Mouse (Mus musculus) midbrain, postnatal 0 days (tissue): ENCODE results near the gene Elk3. TPM values are rescaled to one million over a fixed set of nuclear protein-coding genes. Genes with fewer than 3 reads are reported as not detected.

ENCODE experiments used
- ATAC-seq: fragments of 200-750 bp; cut with Nextera tagmentation; 2 replicates; pipeline ENCODE4 v1.8.0; 2017; ENCODE audit warnings: moderate number of reproducible peaks, mild to moderate bottlenecking, moderate TSS enrichment, moderate library complexity; ENCODE audit not compliant: low FRiP score
- DNase-seq: peaks from one replicate; pipeline ENCODE4 v3.0.0-alpha.2; 2015; ENCODE audit warnings: low spot score
- H3K27ac ChIP-seq: fragments of 300-500 bp; sonication (generic); 2 replicates; pipeline ENCODE4 v1.5.1; 2014; ENCODE audit warnings: low read depth, mild to moderate bottlenecking, low read length, mixed read lengths
- H3K27me3 ChIP-seq: fragments of 300-500 bp; sonication (generic); 2 replicates; pipeline ENCODE4 v1.6.1; 2014; ENCODE audit warnings: low read length, control low read depth, mixed read lengths; ENCODE audit not compliant: insufficient read depth
- H3K36me3 ChIP-seq: fragments of 300-500 bp; sonication (generic); 2 replicates; pipeline ENCODE4 v1.6.1; 2014; ENCODE audit warnings: low read length, control low read depth, mixed read lengths; ENCODE audit not compliant: insufficient read depth
- H3K4me1 ChIP-seq: fragments of 300-500 bp; sonication (generic); 2 replicates; pipeline ENCODE4 v1.6.1; 2014; ENCODE audit warnings: mild to moderate bottlenecking, control low read depth, antibody characterized with exemption, low read length, mixed read lengths; ENCODE audit not compliant: insufficient read depth
- H3K4me2 ChIP-seq: fragments of 300-500 bp; sonication (generic); 2 replicates; pipeline ENCODE4 v1.6.1; 2014; ENCODE audit warnings: low read depth, mild to moderate bottlenecking, low read length, mixed read lengths; ENCODE audit not compliant: poor library complexity, severe bottlenecking
- H3K4me3 ChIP-seq: fragments of 300-500 bp; sonication (generic); 2 replicates; pipeline ENCODE4 v1.5.1; 2014; ENCODE audit warnings: low read depth, mild to moderate bottlenecking, low read length, moderate library complexity
- H3K9ac ChIP-seq: fragments of 300-500 bp; sonication (generic); replicated peaks from 2 replicates; pipeline ENCODE4 v1.6.1; 2014; ENCODE audit warnings: mild to moderate bottlenecking, low read length, moderate library complexity, mixed read lengths; ENCODE audit not compliant: poor library complexity, severe bottlenecking
- H3K9me3 ChIP-seq: fragments of 300-500 bp; sonication (generic); 2 replicates; pipeline ENCODE4 v1.6.1; 2016; ENCODE audit warnings: low read length, control low read depth
- CTCF ChIP-seq: IDR thresholded peaks from 2 replicates; pipeline ENCODE4 v1.5.1; 2016; ENCODE audit warnings: antibody characterized with exemption, mild to moderate bottlenecking
- WGBS: fragments of 180-500 bp; shearing (Covaris S2); extraction: QIAGEN DNeasy Blood & Tissue Kit; methylation state at CpG from one replicate; pipeline ENCODE4 v1.1.7; 2014; 5-methylcytosine and 5-hydroxymethylcytosine counted together
- polyA plus RNA-seq: library from polyadenylated mRNA; unstranded; fragments of >200 nt; fragmentation: Nextera tagmentation; extraction: Ambion mirVana; gene quantifications from 2 replicates; pipeline ENCODE4 v1.2.1, GENCODE M21; 2015
- total RNA-seq: library from RNA; depleted of rRNA; stranded (reverse); fragments of >200 nt; gene quantifications from 2 replicates; pipeline ENCODE4 v1.2.3, GENCODE M21; 2014

Elk3 gene
- total and polyA plus RNA-seq, 2 experiments from 2014 or later, result 6.2 to 6.9 TPM

DNA sequence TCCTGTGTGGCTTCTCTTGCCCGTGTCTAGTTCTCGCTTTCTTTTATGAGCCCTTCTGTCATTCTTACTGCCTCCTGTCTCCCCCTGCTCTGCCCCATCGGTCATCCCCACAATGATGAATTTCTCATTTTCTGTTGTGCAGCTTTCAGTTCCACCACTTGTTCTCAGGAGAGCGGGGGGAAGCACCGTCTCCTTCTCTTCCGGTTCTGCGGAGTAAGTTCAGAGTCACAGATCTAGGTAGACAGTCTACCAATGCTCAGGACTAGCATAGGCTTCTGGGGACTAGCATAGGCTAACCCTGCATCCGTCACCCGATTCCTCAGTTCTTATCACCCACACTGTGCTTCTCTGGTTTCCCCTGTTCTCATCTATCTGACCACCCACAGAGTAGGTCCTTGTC, 45.2 kb upstream of the Elk3 start:
- Histone ChIP-seq H3K36me3 (no peaks in the 10 kb centered on the region), H3K27me3 (no peaks in the 10 kb centered on the region), H3K4me1 (no peaks in the 10 kb centered on the region; the same call in 1 of the 2 replicates), H3K9me3 (no peaks in the 10 kb centered on the region), H3K4me2 (no peak overlapping the region), H3K4me3 (no peak overlapping the region), H3K27ac (no peak overlapping the region), H3K9ac (no peak overlapping the region)
- WGBS, result 90% methylated on average over 9 of the region's 9 CpGs
- no peak for TF ChIP-seq CTCF
- ATAC-seq (no peak), DNase-seq (no peak)

DNA sequence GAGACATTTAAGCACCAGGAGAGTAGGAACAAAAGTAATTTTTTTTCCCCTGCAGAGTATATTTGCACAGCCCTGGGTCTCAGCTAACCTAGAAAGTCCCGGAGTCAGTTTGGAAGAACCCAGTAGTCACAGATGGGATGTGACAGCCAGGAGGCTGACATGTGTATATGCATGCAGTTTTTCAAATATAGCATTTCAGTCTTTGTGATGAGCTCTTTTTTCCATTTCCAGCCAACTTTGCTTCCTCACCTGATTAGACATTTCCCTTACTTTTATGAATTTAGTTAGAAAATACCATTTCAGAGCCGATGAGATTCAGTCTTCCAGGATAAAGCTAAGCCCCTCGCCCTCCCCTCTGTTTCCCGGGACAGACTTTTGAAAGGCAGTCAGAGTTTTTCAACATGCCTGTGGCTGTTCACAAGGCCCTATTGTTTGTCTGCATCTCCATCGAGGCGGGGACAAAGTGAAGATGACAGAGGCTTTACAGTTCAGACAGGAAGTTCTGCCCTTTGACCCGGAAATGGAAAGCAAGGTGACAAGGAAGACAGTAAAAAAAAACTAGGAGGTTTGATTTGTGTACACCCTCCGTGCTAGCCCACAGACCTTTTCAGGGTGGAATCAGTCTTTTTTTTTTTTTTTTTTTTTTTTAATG, 44.5 kb upstream of the Elk3 start:
- no peak for DNase-seq
- Histone ChIP-seq H3K4me1 (no peaks in the 10 kb centered on the region; the same call in 1 of the 2 replicates), H3K27ac (no peak overlapping the region), H3K9ac (no peak overlapping the region), H3K4me2 (no peak overlapping the region), H3K4me3 (no peak overlapping the region), H3K27me3 (no peaks in the 10 kb centered on the region), H3K36me3 (no peaks in the 10 kb centered on the region), H3K9me3 (no peaks in the 10 kb centered on the region)
- TF ChIP-seq CTCF, result no peak
- no peak for ATAC-seq
- WGBS, result 43% methylated on average over 8 of the region's 8 CpGs

DNA sequence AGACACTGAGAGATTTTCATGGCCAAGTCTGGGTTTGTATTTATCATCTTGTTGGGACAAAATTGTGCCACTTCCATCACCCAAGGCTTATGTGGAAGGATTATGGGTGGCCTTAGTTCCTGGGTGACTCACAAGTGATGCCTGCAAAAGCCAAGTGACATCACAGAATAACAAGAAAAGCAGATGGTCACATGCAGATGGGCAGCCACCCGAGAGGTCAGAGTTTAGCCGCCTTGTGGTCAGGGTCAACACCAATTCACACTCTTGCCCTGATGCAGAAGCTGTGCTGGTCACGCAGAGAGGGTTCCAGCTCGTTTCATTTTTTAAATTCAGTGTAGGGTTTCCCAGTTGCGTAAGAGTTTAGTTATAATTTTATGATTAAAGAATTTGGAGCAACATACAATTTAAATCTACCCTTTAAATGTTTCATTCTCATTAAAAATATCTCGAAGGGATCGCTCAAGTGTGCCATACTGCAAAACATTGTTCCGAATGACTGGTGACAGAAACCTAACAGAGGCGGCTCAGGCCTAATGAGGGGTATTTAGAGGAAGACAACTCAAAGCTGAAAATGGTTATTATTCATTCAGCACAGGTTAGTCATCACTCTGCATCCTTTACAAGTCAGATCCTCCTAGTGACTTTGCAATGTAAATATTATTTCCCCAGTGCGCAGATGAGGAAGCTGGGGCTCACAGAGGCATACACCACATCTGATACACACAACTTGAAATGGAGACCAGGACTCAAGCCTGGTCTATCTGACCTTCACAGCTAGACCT, 42.8 kb upstream of the Elk3 start:
- 84% methylated on average over 10 of the region's 10 CpGs for WGBS

DNA sequence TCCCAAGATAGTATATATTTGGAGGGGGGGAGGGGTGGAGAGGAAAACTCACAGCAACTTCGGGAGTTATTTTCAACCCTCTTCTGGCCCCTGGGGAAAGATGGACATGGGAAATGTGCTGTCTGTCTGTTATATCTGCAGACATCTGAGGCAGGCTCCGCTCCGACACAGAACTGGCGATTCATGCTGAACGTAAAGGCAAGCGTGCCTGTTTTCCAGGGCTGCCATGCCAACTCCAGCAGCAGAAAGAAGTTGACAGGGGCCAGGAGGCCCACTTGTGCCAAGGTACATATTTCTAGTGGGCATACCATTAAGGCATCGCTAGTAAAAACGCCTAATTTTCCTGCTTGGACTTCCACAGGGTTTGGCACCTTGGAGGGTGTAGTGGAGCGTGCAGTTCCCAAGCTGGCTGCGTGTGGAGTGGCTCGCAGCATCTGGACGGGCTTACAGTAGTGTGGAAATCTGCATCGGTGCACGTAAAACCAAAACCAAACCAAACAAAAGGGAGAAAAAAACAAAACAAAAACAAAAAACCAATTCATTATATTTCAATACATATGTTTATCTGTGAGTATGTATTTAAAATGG, 37.1 kb upstream of the Elk3 start:
- no peak for ATAC-seq
- no peak for TF ChIP-seq CTCF
- Histone ChIP-seq H3K4me3 (no peak overlapping the region), H3K9ac (no peak overlapping the region), H3K27me3 (no peaks in the 10 kb centered on the region), H3K27ac (no peak overlapping the region), H3K36me3 (no peaks in the 10 kb centered on the region), H3K4me2 (no peak overlapping the region), H3K9me3 (no peaks in the 10 kb centered on the region), H3K4me1 (no peaks in the 10 kb centered on the region; the same call in 1 of the 2 replicates)
- DNase-seq, result no peak
- 70% methylated on average over 14 of the region's 14 CpGs for WGBS

More for the DNA sequence above, 42.8 kb upstream of the Elk3 start:
- no peak overlapping the region for H3K9ac ChIP-seq
- H3K4me2 ChIP-seq, result no peak overlapping the region
- no peak overlapping the region for H3K4me3 ChIP-seq
- no peak for DNase-seq
- no peak overlapping the region for H3K27ac ChIP-seq
- ATAC-seq, result no peak
- no peaks in the 10 kb centered on the region for H3K27me3 ChIP-seq
- TF ChIP-seq CTCF, result no peak
- H3K9me3 ChIP-seq, result no peaks in the 10 kb centered on the region
- no peaks in the 10 kb centered on the region for H3K36me3 ChIP-seq
- no peaks in the 10 kb centered on the region for H3K4me1 ChIP-seq

DNA sequence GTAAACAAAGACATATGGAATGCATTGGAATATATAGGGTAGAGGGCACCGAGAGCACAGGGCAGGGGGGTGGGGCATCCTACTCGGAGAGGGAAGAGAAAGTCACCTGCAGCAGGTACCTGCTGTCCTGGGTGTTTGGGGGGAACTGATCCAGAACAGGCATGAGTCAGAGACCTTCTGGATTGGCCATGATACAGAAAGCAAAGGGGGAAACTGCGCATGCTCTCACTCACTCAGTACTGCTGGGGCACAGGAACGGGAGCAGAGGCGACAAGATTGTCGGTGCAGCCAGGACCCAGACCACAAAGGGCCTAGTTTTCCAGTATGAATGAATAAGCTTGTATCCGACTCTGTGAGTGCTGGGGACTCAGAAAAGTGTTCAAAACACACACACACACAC, 36.5 kb upstream of the Elk3 start:
- Histone ChIP-seq H3K27ac (no peak overlapping the region), H3K4me2 (no peak overlapping the region), H3K4me3 (no peak overlapping the region), H3K9me3 (no peaks in the 10 kb centered on the region), H3K4me1 (no peaks in the 10 kb centered on the region; the same call in 1 of the 2 replicates), H3K27me3 (no peaks in the 10 kb centered on the region), H3K9ac (no peak overlapping the region), H3K36me3 (no peaks in the 10 kb centered on the region)
- 76% methylated on average over 7 of the region's 7 CpGs for WGBS
- DNase-seq, result no peak
- ATAC-seq, result no peak
- no peak for TF ChIP-seq CTCF
